Mouse (Mus musculus): ENCODE measurements around the gene Ntrk1.
"Not testable (repeated sequence)": the region's sequence is repeated elsewhere in the genome, so short reads cannot be mapped to it uniquely, and the experiment has no call there.

The Ntrk1 gene

GRCm38 (mm10) chr3:87794922-87795325, at the start of gene Ntrk1:
Gene Ntrk1, minus strand, starts transcription at chr3:87795162.
- DNase-seq = peak; percentile 35

- no peak for DNase-seq
Observed at GRCm38 (mm10) chr3:87840858-87841257, 45.9 kb upstream of the Ntrk1 start.

GRCm38 (mm10) chr3:87838622-87839021, 43.7 kb upstream of the Ntrk1 start:
- DNase-seq = peak; percentile 91

GRCm38 (mm10) chr3:87833482-87833881, 38.5 kb upstream of the Ntrk1 start:
- DNase-seq = peak; percentile 81

GRCm38 (mm10) chr3:87832109-87832859, 37.3 kb upstream of the Ntrk1 start:
- no peak for DNase-seq

- DNase-seq = peak; percentile 16
Observed at GRCm38 (mm10) chr3:87829025-87829424, 34.1 kb upstream of the Ntrk1 start.

GRCm38 (mm10) chr3:87828435-87828834, 33.5 kb upstream of the Ntrk1 start:
- no peak for DNase-seq

- not testable (repeated sequence) for DNase-seq
Observed at GRCm38 (mm10) chr3:87824206-87824605, 29.2 kb upstream of the Ntrk1 start, which contains the start of gene Pear1. Gene Pear1, minus strand, starts transcription at chr3:87824306.

- DNase-seq = no peak
Observed at GRCm38 (mm10) chr3:87818226-87818625, 23.3 kb upstream of the Ntrk1 start.

GRCm38 (mm10) chr3:87816646-87817093, 21.7 kb upstream of the Ntrk1 start:
- DNase-seq = peak; percentile 81

GRCm38 (mm10) chr3:87816166-87816565, 21.2 kb upstream of the Ntrk1 start:
- no peak for DNase-seq

GRCm38 (mm10) chr3:87812873-87813272, 17.9 kb upstream of the Ntrk1 start:
- no peak for DNase-seq

- no peak for DNase-seq
Observed at GRCm38 (mm10) chr3:87812413-87812812, 17.5 kb upstream of the Ntrk1 start.

GRCm38 (mm10) chr3:87811297-87811696, 16.3 kb upstream of the Ntrk1 start:
- DNase-seq = no peak

- no peak for DNase-seq
Observed at GRCm38 (mm10) chr3:87809322-87809962, 14.5 kb upstream of the Ntrk1 start.

GRCm38 (mm10) chr3:87804038-87804677, 9.2 kb upstream of the Ntrk1 start:
- DNase-seq = peak; percentile 30

- no peak for DNase-seq
Observed at GRCm38 (mm10) chr3:87801681-87802080, 6.7 kb upstream of the Ntrk1 start.

GRCm38 (mm10) chr3:87796736-87797334, 1.9 kb upstream of the Ntrk1 start, which contains the start of gene Insrr:
Gene Insrr, plus strand, starts transcription at chr3:87796951.
- DNase-seq = peak; percentile 33

GRCm38 (mm10) chr3:87795336-87796277, 645 bp upstream of the Ntrk1 start:
- peak; percentile 81 for DNase-seq

- DNase-seq = no peak
Observed at GRCm38 (mm10) chr3:87789768-87790167, 5.2 kb downstream of the Ntrk1 start.

- no peak for DNase-seq
Observed at GRCm38 (mm10) chr3:87789248-87789647, 5.7 kb downstream of the Ntrk1 start.

- no peak for DNase-seq
Observed at GRCm38 (mm10) chr3:87785626-87786214, 9.2 kb downstream of the Ntrk1 start.
